Mouse (Mus musculus) heart, embryonic 15.5 days (tissue): ENCODE data around the gene Akr1c18. TPM values are rescaled to one million over a fixed set of nuclear protein-coding genes. Genes with fewer than 3 reads are reported as not detected.

Source experiments
- polyA plus RNA-seq: library from polyadenylated mRNA; unstranded; fragments of >200 nt; fragmentation: Nextera tagmentation; extraction: Ambion mirVana; gene quantifications from 2 replicates; pipeline ENCODE4 v1.2.1, GENCODE M21; 2015

Gene Akr1c18
- polyA plus RNA-seq, 1 experiment from 2014 or later, result 0.26 TPM

Other genes starting within 250 kb of the Akr1c18 start
- gene Net1, start 232.4 kb downstream of the Akr1c18 start, polyA plus RNA-seq, result 36.8 and 40.1 TPM in 2 replicates
- not detected in 2 replicates for gene Tubal3, start 232.4 kb downstream of the Akr1c18 start, polyA plus RNA-seq
- gene Ucn3, start 205.3 kb downstream of the Akr1c18 start, polyA plus RNA-seq, result not detected in 2 replicates
- gene Akr1c14, start 101.6 kb downstream of the Akr1c18 start, polyA plus RNA-seq, result 3.1 and 3.7 TPM in 2 replicates
- 4.2 and 33.2 TPM in 2 replicates for gene Akr1c13, start 40.5 kb upstream of the Akr1c18 start, polyA plus RNA-seq
- 1.7 and 2.3 TPM in 2 replicates for gene Akr1c19, start 78.0 kb upstream of the Akr1c18 start, polyA plus RNA-seq
- 1.4 and 7.5 TPM in 2 replicates for gene Akr1c12, start 128.8 kb upstream of the Akr1c18 start, polyA plus RNA-seq